Mouse (Mus musculus): ENCODE data around the gene Ppl.

- TF ChIP-seq CTCF (IDR thresholded peaks at IDR 0.05; ENCODE audit: low read depth, low read length) (no peak), GATA1 (IDR thresholded peaks at IDR 0.05; ENCODE audit: borderline replicate concordance, low read length) (no peak), TAL1 (conservative IDR thresholded peaks at IDR 0.05; ENCODE audit: low read depth, low read length) (no peak)
Measured at GRCm38 (mm10) chr16:5093285-5093684, 38.9 kb downstream of the Ppl start.

All from G1E (cell line).